Mouse (Mus musculus) E14TG2a.4 (cell line): ENCODE data around the gene Brpf3.

Experiments
- CTCF ChIP-seq: conservative IDR thresholded peaks from 2 replicates; pipeline ENCODE4 v1.5.1; 2014; ENCODE audit warnings: low read length
- NANOG ChIP-seq: IDR thresholded peaks from 2 replicates; pipeline ENCODE4 v1.6.1; 2014; ENCODE audit warnings: borderline replicate concordance, low read length, mixed read lengths
- POU5F1 ChIP-seq: IDR thresholded peaks from 2 replicates; pipeline ENCODE4 v1.6.1; 2014; ENCODE audit warnings: low read length, borderline replicate concordance

DNA sequence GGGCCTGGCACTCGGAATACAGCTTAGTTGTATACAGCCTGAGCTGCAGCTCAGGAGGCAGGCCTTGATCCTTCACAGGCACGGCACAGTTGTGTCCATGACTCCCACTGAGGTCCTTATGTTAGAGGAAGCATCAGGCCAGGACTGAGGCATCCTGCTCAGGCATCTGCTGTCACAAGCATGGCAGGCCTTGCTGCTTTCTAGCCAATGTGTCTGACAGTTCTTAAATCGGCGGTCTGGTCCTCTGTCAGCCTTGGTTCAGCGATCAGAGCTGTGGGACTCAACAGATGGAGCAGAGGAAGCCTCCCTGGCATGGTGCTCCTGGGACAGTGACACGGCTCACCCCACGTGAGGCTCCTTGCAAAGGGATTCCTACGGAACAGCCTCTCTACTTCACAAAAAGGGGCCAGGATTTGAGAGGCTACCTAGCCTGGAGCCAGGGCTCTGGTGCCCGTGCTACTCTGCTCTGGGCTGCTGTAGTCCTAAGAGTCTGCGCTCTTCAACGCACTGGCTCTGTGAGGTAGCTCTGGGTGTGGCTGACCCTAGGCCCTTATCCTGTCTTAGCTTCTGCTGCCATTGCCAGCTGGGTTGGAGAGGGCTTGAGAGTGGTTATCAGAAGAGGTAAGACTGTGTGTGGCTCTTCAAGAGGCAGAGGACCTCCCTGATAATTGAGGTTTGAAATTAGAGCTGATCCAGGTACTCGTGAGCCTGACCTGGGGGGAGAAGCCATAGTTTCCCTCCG lies 22.3 kb downstream of the Brpf3 start:
- TF ChIP-seq CTCF (no peak), NANOG (no peak), POU5F1 (no peak)
